Mouse (Mus musculus) midbrain, embryonic 16.5 days (tissue): Measurements from ENCODE around the gene Rxra. TPM values are rescaled to one million over a fixed set of nuclear protein-coding genes. Genes with fewer than 3 reads are reported as not detected.

Experiments used
- ATAC-seq: fragments of 200-750 bp; cut with Nextera tagmentation; 2 replicates; pipeline ENCODE4 v1.8.0; 2017; ENCODE audit warnings: moderate TSS enrichment
- H3K27ac ChIP-seq: fragments of 300-500 bp; sonication (generic); 2 replicates; pipeline ENCODE4 v1.5.1; 2014; ENCODE audit warnings: mild to moderate bottlenecking, low read length, mixed read lengths
- H3K27me3 ChIP-seq: fragments of 300-500 bp; sonication (generic); 2 replicates; pipeline ENCODE4 v1.6.1; 2014; ENCODE audit warnings: low read depth, low read length, mixed read lengths; ENCODE audit not compliant: control insufficient read depth, insufficient read depth
- H3K36me3 ChIP-seq: fragments of 300-500 bp; sonication (generic); 2 replicates; pipeline ENCODE4 v1.6.1; 2014; ENCODE audit warnings: mild to moderate bottlenecking, low read length, moderate library complexity, mixed read lengths; ENCODE audit not compliant: control insufficient read depth, insufficient read depth
- H3K4me1 ChIP-seq: fragments of 300-500 bp; sonication (generic); 2 replicates; pipeline ENCODE4 v1.6.1; 2014; ENCODE audit warnings: mild to moderate bottlenecking, low read length, mixed read lengths; ENCODE audit not compliant: control insufficient read depth, insufficient read depth
- H3K4me2 ChIP-seq: fragments of 300-500 bp; sonication (generic); 2 replicates; pipeline ENCODE4 v1.6.1; 2014; ENCODE audit warnings: mild to moderate bottlenecking, low read length, mixed read lengths
- H3K4me3 ChIP-seq: fragments of 300-500 bp; sonication (generic); 2 replicates; pipeline ENCODE4 v1.5.1; 2014; ENCODE audit warnings: low read depth, mild to moderate bottlenecking, low read length, moderate library complexity, mixed read lengths
- H3K9ac ChIP-seq: fragments of 300-500 bp; sonication (generic); 2 replicates; pipeline ENCODE4 v1.6.1; 2014; ENCODE audit warnings: low read depth, low read length, mixed read lengths
- H3K9me3 ChIP-seq: fragments of 300-500 bp; sonication (generic); replicated peaks from 2 replicates; pipeline ENCODE4 v1.6.1; 2014; ENCODE audit warnings: mild to moderate bottlenecking, low read length, mixed read lengths; ENCODE audit not compliant: control insufficient read depth, poor library complexity, severe bottlenecking
- WGBS: fragments of 180-500 bp; shearing (Covaris S2); extraction: QIAGEN DNeasy Blood & Tissue Kit; methylation state at CpG from one replicate; pipeline ENCODE4 v1.1.7; 2014; 5-methylcytosine and 5-hydroxymethylcytosine counted together
- polyA plus RNA-seq: library from polyadenylated mRNA; unstranded; fragments of >200 nt; fragmentation: Nextera tagmentation; extraction: Ambion mirVana; gene quantifications from 2 replicates; pipeline ENCODE4 v1.2.1, GENCODE M21; 2015

The Rxra gene
- polyA plus RNA-seq, 1 experiment from 2014 or later: 2.5 TPM

DNA sequence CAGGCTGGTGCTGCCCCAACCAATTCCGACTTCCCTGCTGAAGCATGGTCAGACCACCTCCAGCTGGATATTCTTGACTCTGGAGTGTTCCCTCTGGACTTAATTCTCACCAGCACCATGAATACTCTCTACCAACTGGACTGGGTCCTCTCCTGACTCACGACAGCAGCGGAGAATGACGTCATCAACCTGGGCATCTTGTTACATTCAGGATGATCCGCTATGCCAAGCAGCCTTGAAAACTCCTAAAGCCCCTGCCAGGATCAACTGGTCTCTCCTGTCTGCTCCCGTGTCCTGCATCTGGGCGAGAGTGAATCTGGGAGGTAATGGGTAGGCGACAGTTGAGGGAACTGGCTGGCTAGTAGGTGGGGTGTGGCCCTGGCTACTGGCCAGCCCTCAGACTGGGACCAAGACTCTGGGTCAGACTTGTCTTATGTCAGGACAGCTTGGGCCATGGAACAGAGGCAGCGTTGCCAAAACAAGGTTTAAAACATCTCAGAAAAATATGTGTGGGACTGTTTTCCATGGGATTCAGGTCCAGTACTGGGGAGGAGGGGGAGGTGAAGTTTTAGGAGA is 103.1 kb downstream of the Rxra start:
- Histone ChIP-seq H3K4me1 (no peaks in the 10 kb centered on the region), H3K36me3 (no peaks in the 10 kb centered on the region), H3K9me3 (no peaks in the 10 kb centered on the region), H3K27ac (no peak overlapping the region), H3K27me3 (no peaks in the 10 kb centered on the region), H3K9ac (no peak overlapping the region), H3K4me3 (no peak overlapping the region), H3K4me2 (no peak overlapping the region)
- ATAC-seq: no peak
- 83% methylated on average over 9 of the region's 9 CpGs for WGBS

DNA sequence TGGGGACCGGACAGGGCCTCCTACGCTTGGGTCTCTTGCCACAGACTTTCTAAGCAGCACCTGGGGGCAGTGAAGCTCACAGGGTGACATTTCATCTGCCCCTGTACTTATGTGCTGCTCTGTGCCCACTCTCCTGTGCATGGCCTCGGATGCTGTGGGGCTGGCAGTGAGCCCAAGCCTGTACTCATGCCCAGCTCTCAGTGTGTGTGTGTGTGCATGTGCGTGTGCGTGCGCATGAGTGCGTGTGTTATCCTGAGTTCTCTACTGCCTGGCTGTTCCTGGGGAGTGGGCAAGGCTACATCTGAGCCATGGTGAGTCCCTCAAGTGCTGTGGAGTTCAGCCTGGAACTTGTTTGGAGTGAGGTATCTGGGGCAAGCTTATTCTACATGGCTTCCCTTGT is 103.9 kb downstream of the Rxra start:
- H3K4me1 ChIP-seq: no peaks in the 10 kb centered on the region
- WGBS: 88% methylated on average over 7 of the region's 7 CpGs
- ATAC-seq: no peak

DNA sequence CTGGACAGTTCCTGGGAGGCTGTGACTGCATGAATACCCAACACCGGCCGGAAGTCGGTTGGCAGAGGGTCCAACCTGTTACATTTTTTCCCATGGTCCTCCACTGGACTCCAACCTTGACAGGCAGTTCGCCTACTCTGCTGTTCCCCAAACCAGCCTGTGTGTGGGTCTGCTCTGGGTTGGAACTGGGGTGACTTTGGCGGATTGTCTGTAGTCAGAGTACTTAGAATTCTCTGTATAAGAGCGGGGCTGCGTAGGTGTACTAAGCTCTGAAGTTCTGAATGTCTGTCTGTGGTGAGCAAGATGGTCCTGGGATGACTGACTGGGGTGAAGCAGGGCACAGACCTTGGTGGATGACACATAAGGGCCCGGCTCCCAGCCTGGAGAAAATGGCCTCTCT is 109.1 kb downstream of the Rxra start:
- no peaks in the 10 kb centered on the region for H3K9me3 ChIP-seq
- WGBS: 89% methylated on average over 8 of the region's 8 CpGs
- H3K4me3 ChIP-seq: no peak overlapping the region
- no peaks in the 10 kb centered on the region for H3K4me1 ChIP-seq
- ATAC-seq: no peak
- H3K4me2 ChIP-seq: no peak overlapping the region
- no peak overlapping the region for H3K9ac ChIP-seq
- H3K36me3 ChIP-seq: no peaks in the 10 kb centered on the region
- H3K27me3 ChIP-seq: no peaks in the 10 kb centered on the region
- H3K27ac ChIP-seq: no peak overlapping the region

More for the DNA sequence above, 103.9 kb downstream of the Rxra start:
- Histone ChIP-seq H3K27me3 (no peaks in the 10 kb centered on the region), H3K4me2 (no peak overlapping the region), H3K27ac (no peak overlapping the region), H3K36me3 (no peaks in the 10 kb centered on the region), H3K4me3 (no peak overlapping the region), H3K9ac (no peak overlapping the region), H3K9me3 (no peaks in the 10 kb centered on the region)

DNA sequence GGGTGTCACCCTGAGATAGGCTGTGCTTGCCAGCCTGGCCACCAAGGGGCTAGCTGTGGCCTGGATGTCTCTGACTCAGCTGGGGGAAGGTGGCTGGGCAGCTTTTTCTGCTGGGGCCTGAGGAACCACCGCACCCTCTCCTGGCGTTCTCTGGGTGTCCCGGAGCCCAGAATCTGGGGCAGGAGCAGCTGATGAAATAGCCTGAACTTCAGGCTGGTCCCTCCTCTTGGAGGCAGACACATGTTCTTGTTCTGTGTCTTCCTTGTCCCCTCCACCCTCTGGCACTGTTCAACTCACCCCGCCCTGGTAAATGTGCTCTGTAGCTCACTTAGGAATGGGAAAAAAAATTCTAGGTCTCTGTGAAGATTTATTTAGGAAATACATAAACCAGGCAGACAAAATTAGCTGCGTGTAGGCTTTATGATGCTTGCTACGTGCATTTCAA is 109.8 kb downstream of the Rxra start:
- 92% methylated on average over 6 of the region's 6 CpGs for WGBS
- Histone ChIP-seq H3K4me2 (no peak overlapping the region), H3K36me3 (no peaks in the 10 kb centered on the region), H3K4me1 (no peaks in the 10 kb centered on the region), H3K4me3 (no peak overlapping the region), H3K27ac (no peak overlapping the region), H3K9ac (no peak overlapping the region), H3K27me3 (no peaks in the 10 kb centered on the region), H3K9me3 (no peaks in the 10 kb centered on the region)
- no peak for ATAC-seq

DNA sequence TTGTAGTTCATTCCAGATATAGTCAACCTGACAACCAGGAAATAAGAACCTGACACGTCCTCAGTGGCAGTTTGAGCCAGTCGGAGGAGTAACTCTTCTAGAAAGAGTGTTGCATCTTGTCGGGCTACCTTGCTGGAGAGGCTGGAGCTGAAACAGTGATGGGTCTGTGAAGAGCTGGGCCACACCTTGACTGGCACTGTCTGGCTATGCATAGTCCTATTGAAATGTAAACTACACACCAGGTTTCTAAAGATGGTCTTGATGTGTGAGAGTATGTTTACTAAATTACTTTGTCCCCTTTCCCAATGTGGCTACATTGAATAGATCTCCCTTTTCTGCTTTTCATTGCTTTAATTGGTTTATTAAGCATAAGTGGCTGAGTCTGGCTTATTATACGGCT is 115.3 kb downstream of the Rxra start:
- Histone ChIP-seq H3K27ac (no peak overlapping the region), H3K9ac (no peak overlapping the region), H3K9me3 (no peaks in the 10 kb centered on the region), H3K4me2 (no peak overlapping the region), H3K4me3 (no peak overlapping the region), H3K36me3 (no peaks in the 10 kb centered on the region), H3K4me1 (no peaks in the 10 kb centered on the region), H3K27me3 (no peaks in the 10 kb centered on the region)
- WGBS: 76% methylated on average over 4 of the region's 4 CpGs
- no peak for ATAC-seq

DNA sequence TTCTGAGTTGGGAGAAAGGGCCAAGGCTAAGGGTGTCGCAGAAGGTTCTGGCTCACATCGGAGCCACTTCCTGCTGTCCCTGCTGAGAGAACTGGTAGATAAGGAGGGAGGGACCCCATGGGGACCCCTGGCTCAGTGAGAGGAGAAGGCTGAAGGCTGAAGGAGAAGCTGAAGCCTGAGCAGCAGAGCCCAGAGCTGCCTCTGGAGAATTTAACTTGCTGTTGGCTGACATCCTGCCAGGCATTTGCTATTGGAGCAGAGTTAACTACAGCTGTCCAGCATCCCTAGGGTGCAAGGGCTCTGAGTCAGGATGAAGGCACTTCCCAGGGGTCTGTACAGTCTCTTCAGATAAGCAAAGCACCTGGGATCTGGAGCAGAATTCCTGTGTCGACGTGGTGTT is 122.8 kb downstream of the Rxra start:
- Histone ChIP-seq H3K36me3 (no peaks in the 10 kb centered on the region), H3K27me3 (no peaks in the 10 kb centered on the region), H3K4me2 (no peak overlapping the region), H3K27ac (no peak overlapping the region), H3K9me3 (no peaks in the 10 kb centered on the region), H3K9ac (no peak overlapping the region), H3K4me1 (no peaks in the 10 kb centered on the region), H3K4me3 (no peak overlapping the region)
- ATAC-seq: no peak
- 82% methylated on average over 4 of the region's 4 CpGs for WGBS

DNA sequence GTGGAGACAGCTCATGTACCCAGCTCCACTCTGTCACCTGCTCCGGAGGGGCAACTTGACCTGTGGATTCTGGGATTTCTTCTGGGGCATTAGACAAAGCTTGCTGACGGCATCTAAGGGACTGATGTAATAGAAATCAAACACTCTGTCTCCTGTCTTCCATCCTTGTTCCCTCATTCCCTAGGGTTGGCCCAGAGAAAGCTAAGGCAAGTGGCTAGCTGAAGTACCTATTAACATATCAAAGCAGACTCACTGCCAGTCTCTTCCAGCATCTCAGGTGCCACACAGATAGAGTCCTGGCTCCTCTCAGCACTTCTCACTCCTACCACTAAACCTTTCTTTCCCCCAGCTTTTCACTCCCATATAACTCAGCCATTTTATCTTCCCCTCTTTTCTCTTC is 124.8 kb downstream of the Rxra start:
- Histone ChIP-seq H3K4me1 (no peaks in the 10 kb centered on the region), H3K36me3 (no peaks in the 10 kb centered on the region), H3K4me3 (no peak overlapping the region), H3K27ac (no peak overlapping the region), H3K9ac (no peak overlapping the region), H3K9me3 (no peaks in the 10 kb centered on the region), H3K27me3 (no peaks in the 10 kb centered on the region), H3K4me2 (no peak overlapping the region)
- 54% methylated on average over 2 of the region's 2 CpGs for WGBS
- no peak for ATAC-seq

DNA sequence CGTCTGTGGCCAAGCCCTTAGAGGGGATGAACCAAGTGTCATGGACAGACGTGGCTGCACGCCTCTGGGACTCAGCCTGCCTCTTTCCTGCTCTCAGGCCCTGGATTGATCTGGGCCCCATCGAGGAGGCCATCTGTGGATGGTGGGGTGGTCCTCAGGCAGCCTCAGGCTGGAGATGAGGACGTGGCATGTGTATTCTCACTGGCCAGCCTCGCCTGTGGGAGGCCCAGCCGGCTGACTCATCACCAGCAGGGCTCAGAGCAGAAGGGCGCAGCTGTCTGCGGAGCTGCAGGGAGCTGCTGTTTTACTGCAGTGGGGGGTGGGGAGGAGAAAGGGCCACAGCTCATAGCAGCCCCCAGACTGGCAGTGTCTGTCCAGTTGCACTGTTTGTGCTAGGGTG is 126.3 kb downstream of the Rxra start:
- Histone ChIP-seq H3K4me3 (no peak overlapping the region), H3K36me3 (no peaks in the 10 kb centered on the region), H3K27me3 (no peaks in the 10 kb centered on the region), H3K4me1 (no peaks in the 10 kb centered on the region), H3K9me3 (no peaks in the 10 kb centered on the region), H3K27ac (no peak overlapping the region), H3K4me2 (no peak overlapping the region), H3K9ac (no peak overlapping the region)
- no peak for ATAC-seq
- 51% methylated on average over 9 of the region's 9 CpGs for WGBS

DNA sequence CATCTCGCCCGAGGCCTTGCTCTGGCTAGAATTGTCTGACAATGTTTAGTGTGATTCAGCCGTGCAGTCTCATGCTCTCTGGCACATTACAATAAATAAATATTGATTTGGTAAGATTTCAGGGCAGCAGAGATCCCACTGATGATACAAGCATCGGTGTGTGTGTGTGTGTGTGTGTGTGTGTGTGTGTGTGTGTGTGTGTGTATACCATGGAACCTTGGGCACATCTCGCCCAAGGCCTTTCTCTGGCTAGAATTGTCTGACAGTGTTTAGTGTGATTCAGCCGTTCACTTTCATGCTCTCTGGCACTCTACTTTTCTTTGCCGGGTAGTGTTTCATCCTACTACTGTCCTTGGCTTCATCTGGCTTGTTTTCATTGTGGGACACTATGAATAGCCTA is 130.5 kb downstream of the Rxra start:
- Histone ChIP-seq H3K4me1 (no peaks in the 10 kb centered on the region), H3K27ac (no peak overlapping the region), H3K9me3 (no peaks in the 10 kb centered on the region), H3K36me3 (no peaks in the 10 kb centered on the region), H3K27me3 (no peaks in the 10 kb centered on the region), H3K4me3 (no peak overlapping the region), H3K9ac (no peak overlapping the region), H3K4me2 (no peak overlapping the region)
- 87% methylated on average over 7 of the region's 7 CpGs for WGBS
- no peak for ATAC-seq
